Mouse (Mus musculus) embryonic fibroblast, embryonic 13.5 days (primary cell): ENCODE results near the gene March6.

Source experiments
- CTCF ChIP-seq: IDR thresholded peaks from 2 replicates; pipeline ENCODE4 v1.5.1; 2011; ENCODE audit warnings: mild to moderate bottlenecking, control low read depth, low read length, moderate library complexity, borderline replicate concordance; ENCODE audit not compliant: insufficient read depth
- POLR2A ChIP-seq: IDR thresholded peaks from 2 replicates; pipeline ENCODE4 v1.6.1; 2011; ENCODE audit warnings: low read depth, mild to moderate bottlenecking, control low read depth, low read length, moderate library complexity

- TF ChIP-seq CTCF (no peak), POLR2A (no peak)
These were observed 19.5 kb upstream of the March6 start for GRCm38 (mm10) chr15:31550381-31550780.
